Mouse (Mus musculus) brain, embryonic 18.5 days (tissue): Measurements from ENCODE around the gene C1rl.
"Not testable (repeated sequence)": the region's sequence is repeated elsewhere in the genome, so short reads cannot be mapped to it uniquely, and the experiment has no call there.

Source experiments
- DNase-seq: peaks from one replicate; pipeline ENCODE4 v3.0.0-alpha.2; 2012; ENCODE audit warnings: low read depth, low spot score

The C1rl gene

GRCm38 (mm10) chr6:124505028-124505427 is 12.1 kb downstream of the C1rl start:
- no peak for DNase-seq

- DNase-seq, result no peak
Measured at GRCm38 (mm10) chr6:124506991-124507390, 14.1 kb downstream of the C1rl start.

- DNase-seq, result no peak
Measured at GRCm38 (mm10) chr6:124508292-124508691, 15.4 kb downstream of the C1rl start.

GRCm38 (mm10) chr6:124509192-124509591 is 16.3 kb downstream of the C1rl start:
- DNase-seq, result not testable (repeated sequence)

GRCm38 (mm10) chr6:124511936-124512335 is 19.0 kb downstream of the C1rl start:
- no peak for DNase-seq

GRCm38 (mm10) chr6:124512355-124512836 is 19.5 kb downstream of the C1rl start, which contains the start of gene C1ra:
Gene C1ra, plus strand, starts transcription at chr6:124512405.
- no peak for DNase-seq

GRCm38 (mm10) chr6:124517733-124518132 is 24.8 kb downstream of the C1rl start:
- DNase-seq, result not testable (repeated sequence)

- not testable (repeated sequence) for DNase-seq
Measured at GRCm38 (mm10) chr6:124522082-124522481, 29.2 kb downstream of the C1rl start.

GRCm38 (mm10) chr6:124527881-124528280 is 35.0 kb downstream of the C1rl start:
- no peak for DNase-seq

- no peak for DNase-seq
Measured at GRCm38 (mm10) chr6:124531077-124531476, 38.2 kb downstream of the C1rl start.

GRCm38 (mm10) chr6:124536125-124536829 is 43.4 kb downstream of the C1rl start:
- not testable (repeated sequence) for DNase-seq

- DNase-seq, result not testable (repeated sequence)
Measured at GRCm38 (mm10) chr6:124541176-124541575, 48.3 kb downstream of the C1rl start.

GRCm38 (mm10) chr6:124542284-124542683 is 49.4 kb downstream of the C1rl start, which contains the start of gene C1s1:
Gene C1s1, minus strand, starts transcription at chr6:124542359.
- not testable (repeated sequence) for DNase-seq

- no peak for DNase-seq
Measured at GRCm38 (mm10) chr6:124544466-124544865, 51.6 kb downstream of the C1rl start.

GRCm38 (mm10) chr6:124545425-124545824 is 52.5 kb downstream of the C1rl start:
- DNase-seq, result no peak

- DNase-seq, result not testable (repeated sequence)
Measured at GRCm38 (mm10) chr6:124547979-124548378, 55.1 kb downstream of the C1rl start.

- no peak for DNase-seq
Measured at GRCm38 (mm10) chr6:124549023-124549550, 56.2 kb downstream of the C1rl start.

- no peak for DNase-seq
Measured at GRCm38 (mm10) chr6:124552766-124553165, 59.9 kb downstream of the C1rl start.

GRCm38 (mm10) chr6:124555956-124556355 is 63.0 kb downstream of the C1rl start:
- DNase-seq, result not testable (repeated sequence)
